Mouse (Mus musculus) adrenal gland, adult (tissue): Measurements from ENCODE around the gene Vwa3a.

ENCODE experiments used
- DNase-seq, 2 experiments: peaks; one replicate each; pipeline ENCODE4 v3.0.0; 2022 to 2023; ENCODE audit warnings: low spot score in 1 of 2; ENCODE audit not compliant: inconsistent age in 2 of 2

Vwa3a gene

DNA sequence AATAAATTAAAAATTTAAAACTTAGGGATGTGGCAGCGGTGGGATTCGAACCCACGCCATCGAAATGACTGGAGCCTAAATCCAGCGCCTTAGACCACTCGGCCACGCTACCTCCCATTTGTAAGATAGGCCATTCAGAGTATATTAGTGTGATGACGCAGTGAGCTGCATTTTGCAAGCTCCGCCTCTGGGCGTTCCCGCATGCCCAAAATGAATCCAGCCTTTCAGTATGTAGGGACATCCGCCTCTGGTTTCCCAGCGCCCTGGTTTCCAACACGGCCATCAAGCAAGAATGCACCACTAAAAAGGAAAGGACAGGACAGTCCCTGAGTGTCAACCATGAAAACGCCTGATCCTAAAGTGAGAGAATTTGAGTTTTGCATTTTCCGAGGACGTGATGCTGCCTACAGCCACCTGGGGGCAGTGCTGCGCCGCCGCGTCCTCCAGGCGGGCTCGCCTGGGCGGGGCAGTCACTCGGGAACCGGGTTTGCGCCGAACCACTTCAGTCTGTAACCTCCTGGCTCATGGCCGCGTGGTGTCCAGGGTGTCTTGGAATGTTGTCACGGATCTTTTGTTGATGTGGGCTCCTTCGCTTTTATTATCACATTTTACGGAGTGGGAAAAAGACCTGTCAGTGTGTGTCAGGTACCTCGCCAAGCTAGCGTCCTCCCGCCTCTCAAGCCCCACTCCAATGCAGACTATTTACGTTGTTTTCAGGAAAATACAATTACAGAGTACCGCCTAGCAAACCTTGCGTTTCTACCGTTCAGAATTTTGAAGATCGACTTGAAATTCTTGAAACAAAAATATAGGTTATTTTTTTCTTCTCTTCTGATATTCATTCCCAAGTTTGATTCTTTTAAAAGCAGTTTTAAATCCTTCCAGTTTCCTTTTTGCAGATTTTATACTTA lies 96.6 kb downstream of the Vwa3a start:
- peak; percentile 95 to 99 for DNase-seq

DNA sequence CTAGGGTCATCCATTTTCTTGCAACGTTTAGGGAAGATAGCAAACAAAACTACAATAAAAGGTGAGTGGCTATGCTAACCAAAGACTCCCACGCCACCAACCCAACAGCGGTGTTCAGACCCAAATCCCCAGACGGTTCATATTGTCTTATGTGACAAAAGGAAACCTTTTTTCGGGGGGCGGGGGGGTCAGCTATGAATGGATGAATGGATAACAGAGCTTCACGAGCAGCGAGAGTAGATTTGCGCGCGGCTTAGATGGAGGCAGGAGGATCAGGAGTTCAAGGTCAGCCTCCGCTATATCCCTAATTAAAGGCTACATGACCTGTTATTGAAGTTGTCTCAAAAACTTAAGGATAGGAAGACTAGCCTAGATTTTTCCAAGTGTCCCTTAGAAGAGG lies 97.2 kb downstream of the Vwa3a start:
- DNase-seq: peak in 1 of 2 experiments; percentile 58

DNA sequence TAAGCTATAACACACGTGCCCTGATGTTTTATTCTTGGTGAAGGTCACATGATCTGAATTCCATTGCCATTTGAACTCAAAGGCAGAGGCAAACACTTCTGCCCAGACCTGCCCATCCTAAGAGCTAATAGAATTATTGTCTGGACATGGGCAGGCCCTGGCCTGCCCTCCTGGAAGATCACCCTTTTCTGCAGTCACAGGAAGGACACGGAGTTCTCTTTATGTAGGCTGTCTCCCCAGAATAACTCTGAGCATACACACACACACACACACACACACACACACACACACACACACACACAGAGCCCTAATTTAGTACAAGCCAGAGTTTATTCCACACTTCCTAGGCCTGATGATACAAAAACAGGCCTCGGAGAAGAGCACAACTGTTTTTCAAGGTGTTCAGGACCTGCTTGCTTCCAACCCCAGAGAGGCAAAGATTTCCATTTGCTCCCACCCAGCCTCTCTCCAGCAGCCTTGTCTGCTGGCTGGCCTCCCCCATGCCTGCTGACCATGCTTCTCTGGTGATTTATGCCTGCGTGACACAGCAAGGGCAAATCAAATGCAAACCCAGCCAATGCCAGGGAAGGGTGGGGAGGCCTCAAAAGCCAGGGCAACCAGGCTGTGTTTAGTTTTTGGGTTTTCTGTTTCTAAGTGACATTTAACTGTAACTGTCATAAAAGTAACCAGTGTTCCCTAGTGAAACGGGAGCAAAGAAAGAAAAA lies 99.5 kb downstream of the Vwa3a start:
- peak; percentile 90 to 94 for DNase-seq

DNA sequence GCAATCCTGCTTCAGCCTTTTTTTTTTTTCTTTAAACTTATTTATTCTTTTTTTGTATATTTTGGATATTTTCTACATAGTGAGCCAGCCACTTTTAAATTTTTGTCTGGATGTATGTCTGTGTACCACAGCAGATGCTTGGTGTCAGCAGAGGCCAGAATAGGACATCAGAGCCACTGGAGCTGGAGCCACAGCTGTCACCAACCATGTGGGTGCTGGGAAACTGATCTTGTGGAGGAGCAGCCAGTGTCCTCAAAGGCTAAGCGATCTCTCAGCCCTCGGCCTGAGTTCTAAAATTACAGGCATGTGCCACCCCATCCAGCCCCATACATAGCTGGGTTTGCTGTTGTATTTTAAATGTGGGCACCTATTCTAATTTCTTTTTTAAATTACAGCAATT lies 100.7 kb downstream of the Vwa3a start:
- DNase-seq: no peak

DNA sequence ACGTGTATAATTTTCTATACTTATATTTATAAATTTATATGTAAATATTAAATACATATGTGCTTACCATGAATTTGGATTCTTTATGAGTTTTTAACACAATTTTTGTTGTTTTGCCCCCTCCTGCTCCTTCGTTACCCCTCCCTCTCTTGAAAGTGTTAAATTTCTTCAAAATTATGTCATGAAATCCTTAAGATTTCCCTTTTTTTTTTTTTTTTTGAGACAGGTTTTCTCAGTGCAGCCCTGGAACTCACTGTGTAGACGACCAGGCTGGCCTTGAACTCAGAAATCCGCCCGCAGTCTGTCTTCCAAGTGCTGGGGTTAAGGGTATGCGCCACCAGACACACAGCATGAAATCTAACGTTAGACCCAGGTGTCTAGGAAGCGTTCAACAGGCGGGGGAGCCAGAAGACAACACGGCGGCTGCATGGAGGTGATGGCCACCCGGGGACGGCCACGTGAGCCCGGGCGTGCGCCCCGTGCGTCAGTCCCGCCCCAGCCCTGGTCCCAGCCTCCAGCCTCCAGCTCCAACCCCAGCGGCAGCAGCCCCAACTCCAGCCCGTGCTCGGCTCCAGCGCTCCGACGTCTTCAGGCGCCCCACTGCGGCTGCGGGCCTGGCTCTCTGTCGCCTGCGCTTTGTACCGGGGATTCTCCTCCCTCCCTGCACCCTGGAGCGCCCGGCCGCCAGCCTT lies 103.4 kb downstream of the Vwa3a start, which contains the start of gene Eef2k:
Gene Eef2k, plus strand, starts transcription at position 487 of the 692 bp plus-strand sequence.
- peak; percentile 96 to 97 for DNase-seq

DNA sequence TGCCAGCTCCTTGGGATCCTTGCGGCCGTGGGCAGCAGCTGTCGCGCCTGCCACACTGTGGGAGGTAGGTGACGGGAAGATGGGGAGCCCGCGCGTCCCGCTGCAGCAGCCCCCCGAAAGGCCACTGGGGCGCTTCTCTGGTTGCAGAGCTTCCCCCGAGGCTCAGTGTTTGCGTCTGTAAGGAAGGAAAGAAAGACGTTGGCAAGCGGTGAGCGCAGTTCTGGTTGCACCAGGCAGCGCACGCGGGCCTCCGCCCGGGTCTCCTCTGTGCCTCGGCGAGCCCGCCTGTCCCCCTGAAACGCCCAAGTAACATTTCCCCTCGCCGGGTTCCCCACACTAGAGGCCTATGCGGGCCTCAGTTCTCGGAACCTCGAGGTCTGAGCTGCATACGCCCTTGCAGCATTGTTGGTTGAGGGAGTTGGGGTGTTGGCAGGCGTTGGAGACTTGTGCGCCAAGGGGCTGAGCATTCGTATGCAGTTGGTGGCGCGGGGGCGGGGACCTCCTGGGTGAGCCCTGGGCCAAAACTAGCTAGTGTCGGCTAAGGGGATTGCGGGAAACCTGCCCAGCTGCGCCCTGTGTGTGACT lies 104.0 kb downstream of the Vwa3a start:
- peak; percentile 83 to 92 for DNase-seq

DNA sequence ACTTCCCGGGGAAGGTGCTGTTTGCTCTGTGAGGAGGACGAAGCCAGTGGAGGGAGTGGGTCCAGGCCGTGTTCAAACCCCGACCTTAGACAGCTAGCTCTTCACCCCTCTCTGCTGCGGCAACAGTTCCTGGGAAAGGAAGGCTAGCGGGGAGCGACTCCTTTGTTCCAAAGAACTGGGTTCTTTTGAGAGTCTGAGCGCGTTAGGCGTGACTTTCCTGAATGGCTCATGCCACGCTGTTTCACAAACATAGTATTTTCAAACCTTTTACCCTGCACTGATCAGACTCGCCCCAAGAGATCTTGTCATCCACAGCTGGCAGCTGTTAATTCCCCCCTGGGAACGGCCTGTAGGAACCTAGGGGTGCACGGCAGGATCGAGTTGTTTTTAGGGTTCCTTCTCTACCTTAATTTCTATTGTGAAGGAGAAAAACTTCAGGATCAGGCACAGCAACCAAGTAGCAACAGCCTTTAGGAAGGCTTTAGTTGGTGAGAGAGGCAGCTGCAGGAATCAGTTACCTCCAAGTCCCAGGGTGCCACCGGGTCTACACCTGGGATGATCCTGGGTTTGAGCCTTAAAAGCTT lies 104.8 kb downstream of the Vwa3a start:
- DNase-seq: peak in 1 of 2 experiments; percentile 68

DNA sequence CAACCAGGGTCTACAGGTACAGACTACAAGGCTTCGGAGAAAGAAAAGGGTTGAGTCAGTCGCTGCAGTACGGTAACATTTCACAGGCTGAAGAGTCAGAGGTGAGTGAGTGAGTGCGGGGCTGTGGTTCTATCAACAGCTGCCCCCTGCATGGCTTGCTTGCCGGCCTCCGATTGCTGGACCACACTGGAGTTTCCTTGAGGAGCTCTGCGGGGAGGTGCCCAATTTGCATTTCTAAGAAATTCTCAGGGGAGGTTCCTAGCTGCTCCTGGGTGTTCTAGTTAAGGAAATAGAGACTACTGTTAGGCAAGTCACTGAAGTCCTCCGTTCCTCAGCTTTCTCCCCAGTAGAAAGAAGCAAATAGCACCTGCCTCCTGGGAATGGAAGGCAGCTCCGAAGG lies 105.6 kb downstream of the Vwa3a start:
- DNase-seq: peak in 1 of 2 experiments; percentile 27

DNA sequence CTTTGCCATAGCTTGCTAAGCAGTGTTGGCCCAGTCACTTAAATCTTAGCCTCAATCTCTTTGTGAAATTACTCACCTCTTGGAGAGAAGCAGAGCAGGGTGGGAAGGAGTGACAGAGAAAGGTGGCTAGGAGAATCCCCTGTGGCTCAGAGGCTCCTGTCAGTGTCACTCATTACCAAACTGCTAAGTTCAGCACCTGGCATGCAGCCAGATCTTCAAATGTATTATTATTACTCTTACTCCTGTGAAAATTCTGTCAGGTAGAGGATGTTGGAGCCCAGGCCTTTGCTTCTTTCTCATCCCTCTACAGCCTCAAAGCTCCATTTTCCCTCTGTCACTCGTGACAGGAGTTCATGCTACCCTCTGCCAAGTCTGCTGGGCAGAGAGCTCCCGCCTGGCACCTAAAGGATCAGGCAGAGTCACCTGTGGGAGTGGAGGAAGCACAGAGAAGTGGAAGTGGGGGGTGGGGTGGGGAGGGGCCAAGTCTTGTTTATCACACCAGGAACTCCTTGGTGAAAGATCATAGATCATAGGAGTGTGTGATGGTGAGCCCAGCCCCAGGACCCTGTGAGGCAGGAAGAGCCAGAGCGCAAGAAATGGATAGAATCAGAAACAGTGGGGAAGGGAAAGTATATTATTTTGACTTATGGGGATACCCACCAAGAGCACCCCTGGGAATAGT lies 109.9 kb downstream of the Vwa3a start:
- DNase-seq: peak in 1 of 2 experiments; percentile 26

DNA sequence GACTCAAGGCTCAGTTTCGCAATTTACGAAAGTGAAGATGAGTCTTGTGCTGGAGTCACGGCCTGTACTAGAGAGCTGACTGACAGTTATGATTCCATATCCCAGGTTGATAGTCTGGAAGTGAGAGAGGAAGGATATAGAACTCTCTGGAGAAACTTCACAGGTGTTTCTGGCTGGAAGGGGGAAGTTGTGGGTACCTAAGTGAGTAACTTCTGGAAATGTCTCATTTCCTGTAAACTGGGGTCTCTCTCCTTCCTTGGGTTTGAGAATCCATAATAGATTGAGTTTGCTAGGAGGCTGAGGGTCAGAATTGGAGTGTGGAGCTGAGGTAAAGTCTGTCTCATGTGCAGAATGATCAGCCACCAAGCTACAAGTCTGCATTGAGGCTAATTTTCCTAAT lies 111.0 kb downstream of the Vwa3a start:
- no peak for DNase-seq
